Comparison of ENCODE assay signal across 8 mouse cellular contexts in the genomic region with DNA sequence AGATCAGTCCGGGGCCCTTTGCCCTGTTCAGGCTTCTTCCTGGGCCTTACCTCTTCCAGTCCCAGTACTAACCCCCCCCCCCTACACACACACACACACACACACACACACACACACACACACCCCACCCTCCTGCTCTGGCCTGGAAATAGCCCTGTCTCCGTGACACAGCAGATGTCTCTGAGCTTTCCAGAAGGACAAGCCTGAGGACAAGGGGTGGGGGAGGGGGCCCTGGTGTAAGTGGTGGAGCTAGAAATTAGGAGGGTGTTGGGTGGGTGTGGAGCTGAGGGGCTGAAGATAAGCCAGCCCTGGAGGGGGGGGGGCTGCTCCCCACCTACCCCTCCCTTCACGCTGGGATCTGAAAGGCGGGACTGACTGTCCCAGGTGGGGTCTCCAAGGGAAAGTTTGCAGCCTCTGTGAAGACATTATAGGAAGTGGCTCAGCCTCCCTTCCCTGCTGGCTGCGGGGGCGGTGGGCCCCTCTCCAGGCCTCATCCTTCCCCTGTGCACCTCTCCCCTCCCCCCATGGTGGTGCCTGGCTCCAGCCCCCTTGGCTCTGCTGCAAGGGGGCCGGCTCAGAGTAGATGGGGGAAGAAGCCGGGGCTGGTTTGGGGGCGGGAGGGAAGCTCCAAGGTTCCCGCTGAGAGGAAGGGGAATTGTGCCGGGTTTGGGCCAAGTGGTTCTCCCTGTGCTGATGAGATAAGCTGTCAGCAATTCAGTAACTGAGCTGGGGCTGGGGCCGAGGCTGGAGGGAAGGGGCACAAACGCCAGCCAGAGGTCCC. TPM values are rescaled to one million over a fixed set of nuclear protein-coding genes. Genes with fewer than 3 reads are reported as not detected.
A peak's percentile ranks its signal among the peaks of the same experiment; 100 is the strongest.
DNase-seq lines count a peak whose midpoint lies in the region; ATAC-seq lines count a peak whose summit lies in the region.

No protein-coding gene starts in this region.

- peak overlapping the region; percentile 94 for H3K4me2 ChIP-seq in lung, embryonic 16.5 days (ENCODE audit: low read depth, low read length)

- H3K4me1 ChIP-seq in lung, embryonic 16.5 days (replicated peaks; ENCODE audit: control insufficient read depth, insufficient read depth, low read length), result peaks cover 23% of the 10 kb centered on the region
- peaks cover 64% of the 10 kb centered on the region for H3K4me1 ChIP-seq in forebrain, embryonic 10.5 days
- H3K4me1 ChIP-seq in midbrain, embryonic 10.5 days, result peaks cover 54% of the 10 kb centered on the region

- 4% methylated on average over 13 of the region's 13 CpGs for WGBS in lung, embryonic 16.5 days
- WGBS in forebrain, embryonic 10.5 days, result 7% methylated on average over 13 of the region's 13 CpGs
- WGBS in midbrain, embryonic 10.5 days, result 5% methylated on average over 13 of the region's 13 CpGs

- no peaks in the 10 kb centered on the region for H3K36me3 ChIP-seq in lung, embryonic 16.5 days (ENCODE audit: control insufficient read depth, insufficient read depth, low read length)
- H3K36me3 ChIP-seq in forebrain, embryonic 10.5 days (replicated peaks), result no peaks in the 10 kb centered on the region
- H3K36me3 ChIP-seq in midbrain, embryonic 10.5 days, result no peaks in the 10 kb centered on the region

- peaks cover 21% of the 10 kb centered on the region for H3K27me3 ChIP-seq in lung, embryonic 16.5 days (ENCODE audit: control insufficient read depth, insufficient read depth, low read depth, low read length)
- H3K27me3 ChIP-seq in forebrain, embryonic 10.5 days (ENCODE audit: poor library complexity, severe bottlenecking), result peaks cover 66% of the 10 kb centered on the region
- H3K27me3 ChIP-seq in midbrain, embryonic 10.5 days (ENCODE audit: low read depth, poor library complexity, severe bottlenecking), result peaks cover 61% of the 10 kb centered on the region

- peak overlapping the region; percentile 62 for H3K27ac ChIP-seq in lung, embryonic 16.5 days (ENCODE audit: low read length)
- H3K27ac ChIP-seq in forebrain, embryonic 10.5 days, result peak overlapping the region; percentile 80
- H3K27ac ChIP-seq in midbrain, embryonic 10.5 days (replicated peaks), result peak overlapping the region; percentile 78

- no peak for DNase-seq in lung, adult 18-20 months
- peak; percentile 30 for DNase-seq in forebrain, embryonic 10.5 days (ENCODE audit: extremely low spot score, low spot score)
- DNase-seq in heart, postnatal 10 days, result peak; percentile 83 to 84
- peak; percentile 63 for DNase-seq in midbrain, embryonic 10.5 days (ENCODE audit: low spot score)
- DNase-seq in yolk sac, embryonic 10.5 days (ENCODE audit: low spot score), result peak; percentile 60
- no peak for DNase-seq in frontal cortex, postnatal 14 days (ENCODE audit: low spot score in 2 of 2)
- no peak for DNase-seq in cerebellum, adult 8-10 months

- peak overlapping the region; percentile 56 for H3K9ac ChIP-seq in lung, embryonic 16.5 days (ENCODE audit: low read length)

- no peaks in the 10 kb centered on the region for H3K9me3 ChIP-seq in lung, embryonic 16.5 days (ENCODE audit: control insufficient read depth, low read length)
- H3K9me3 ChIP-seq in forebrain, embryonic 10.5 days, result no peaks in the 10 kb centered on the region
- no peaks in the 10 kb centered on the region for H3K9me3 ChIP-seq in midbrain, embryonic 10.5 days (replicated peaks)

- peak; percentile 74 for ATAC-seq in lung, embryonic 16.5 days (ENCODE audit: low read depth)

- intact Hi-C loops in heart, postnatal 10 days (cut with DNase I), result loop anchor here (5.0 kb wide), 1 partner anchor 78 kb away; no protein-coding TSS in a partner anchor

- peak overlapping the region; percentile 65 for H3K4me3 ChIP-seq in lung, embryonic 16.5 days (ENCODE audit: low read length)
- H3K4me3 ChIP-seq in forebrain, embryonic 10.5 days, result peak overlapping the region; percentile 59
- peak overlapping the region; percentile 58 for H3K4me3 ChIP-seq in midbrain, embryonic 10.5 days

RNA-seq across cellular contexts. Expression of a gene that starts 2.0 kb away (rescaled TPM):
- 5.7 and 5.8 TPM in 2 replicates for polyA plus RNA-seq in lung, embryonic 16.5 days (2015; fragmentation: Nextera tagmentation; extraction: Ambion mirVana)
- 2.1 and 2.6 TPM in 2 replicates for polyA plus RNA-seq in forebrain, embryonic 10.5 days (2016; fragmentation: Nextera tagmentation; extraction: Ambion mirVana)
- 100 to 1,000 TPM; 214 to 246 TPM for total RNA-seq in heart, postnatal 10 days (2021)
- polyA plus RNA-seq in midbrain, embryonic 10.5 days (2016; fragmentation: Nextera tagmentation; extraction: Ambion mirVana), result 2.8 and 4.1 TPM in 2 replicates

RNA-seq across cellular contexts. Expression of a gene that starts 32.4 kb away (rescaled TPM):
- 208 and 220 TPM in 2 replicates for polyA plus RNA-seq in lung, embryonic 16.5 days (2015; fragmentation: Nextera tagmentation; extraction: Ambion mirVana)
- 187 and 200 TPM in 2 replicates for polyA plus RNA-seq in forebrain, embryonic 10.5 days (2016; fragmentation: Nextera tagmentation; extraction: Ambion mirVana)
- 100 to 1,000 TPM; 118 to 124 TPM for total RNA-seq in heart, postnatal 10 days (2021)
- polyA plus RNA-seq in midbrain, embryonic 10.5 days (2016; fragmentation: Nextera tagmentation; extraction: Ambion mirVana), result 202 and 219 TPM in 2 replicates

RNA-seq across cellular contexts. Expression of a gene that starts 36.1 kb away (rescaled TPM):
- not detected in 2 replicates for polyA plus RNA-seq in lung, embryonic 16.5 days (2015; fragmentation: Nextera tagmentation; extraction: Ambion mirVana)
- polyA plus RNA-seq in forebrain, embryonic 10.5 days (2016; fragmentation: Nextera tagmentation; extraction: Ambion mirVana), result 0.22 TPM in 1 of 2 replicates, not detected in the other
- not detected for total RNA-seq in heart, postnatal 10 days (2021)
- polyA plus RNA-seq in midbrain, embryonic 10.5 days (2016; fragmentation: Nextera tagmentation; extraction: Ambion mirVana), result not detected in 2 replicates

RNA-seq across cellular contexts. Expression of a gene that starts 39.0 kb away (rescaled TPM):
- polyA plus RNA-seq in lung, embryonic 16.5 days (2015; fragmentation: Nextera tagmentation; extraction: Ambion mirVana), result 12.8 and 13.8 TPM in 2 replicates
- 21.2 and 21.6 TPM in 2 replicates for polyA plus RNA-seq in forebrain, embryonic 10.5 days (2016; fragmentation: Nextera tagmentation; extraction: Ambion mirVana)
- total RNA-seq in heart, postnatal 10 days (2021), result 1 to 10 TPM; 6.1 to 7.9 TPM
- polyA plus RNA-seq in midbrain, embryonic 10.5 days (2016; fragmentation: Nextera tagmentation; extraction: Ambion mirVana), result 20.9 and 21.7 TPM in 2 replicates

RNA-seq across cellular contexts. Expression of a gene that starts 46.8 kb away (rescaled TPM):
- 0.35 and 0.48 TPM in 2 replicates for polyA plus RNA-seq in lung, embryonic 16.5 days (2015; fragmentation: Nextera tagmentation; extraction: Ambion mirVana)
- 0.24 and 0.28 TPM in 2 replicates for polyA plus RNA-seq in forebrain, embryonic 10.5 days (2016; fragmentation: Nextera tagmentation; extraction: Ambion mirVana)
- total RNA-seq in heart, postnatal 10 days (2021), result not detected
- polyA plus RNA-seq in midbrain, embryonic 10.5 days (2016; fragmentation: Nextera tagmentation; extraction: Ambion mirVana), result 0.14 and 0.20 TPM in 2 replicates

Comparison
In these comparisons a context has a peak if more than half of its experiments do, and no peak if none do; other contexts are left out.
1. DNase-seq: peak in forebrain, embryonic 10.5 days (single experiment), heart, postnatal 10 days (2 of 2), midbrain, embryonic 10.5 days (single experiment) and yolk sac, embryonic 10.5 days (single experiment); none in lung, adult 18-20 months (0 of 2), frontal cortex, postnatal 14 days (0 of 2) and cerebellum, adult 8-10 months (single experiment).
2. Peak in every context shown above with its lines, with median percentiles within 50 percentile points of each other: H3K27ac ChIP-seq and H3K4me3 ChIP-seq.